Mouse (Mus musculus) brown adipose tissue, adult 24 weeks (tissue): ENCODE data around the gene Srsf2. TPM values are rescaled to one million over a fixed set of nuclear protein-coding genes. Genes with fewer than 3 reads are reported as not detected.
"Not testable (repeated sequence)": the region's sequence is repeated elsewhere in the genome, so short reads cannot be mapped to it uniquely, and the experiment has no call there.

Experiments used
- H3K27ac ChIP-seq: fragments of 200-500 bp; replicated peaks from 2 replicates; pipeline ENCODE4 v1.5.1; 2012; ENCODE audit warnings: low read depth, mild to moderate bottlenecking, low read length
- H3K4me1 ChIP-seq: fragments of 200-500 bp; 2 replicates; pipeline ENCODE4 v1.6.1; 2012; ENCODE audit warnings: low read length, mixed read lengths; ENCODE audit not compliant: control insufficient read depth, insufficient read depth, insufficient read length
- H3K4me3 ChIP-seq: fragments of 200-500 bp; 2 replicates; pipeline ENCODE4 v1.5.1; 2012; ENCODE audit warnings: low read depth, mild to moderate bottlenecking, low read length, moderate library complexity; ENCODE audit not compliant: insufficient read depth
- polyA plus RNA-seq: library from polyadenylated mRNA; stranded (reverse); fragments of >200 nt; gene quantifications from 2 replicates; pipeline ENCODE4 v1.2.4, GENCODE M21; 2012; ENCODE audit not compliant: missing spikeins, insufficient read depth, insufficient read length

Srsf2 gene
- polyA plus RNA-seq, 1 experiment: 98.3 TPM

DNA sequence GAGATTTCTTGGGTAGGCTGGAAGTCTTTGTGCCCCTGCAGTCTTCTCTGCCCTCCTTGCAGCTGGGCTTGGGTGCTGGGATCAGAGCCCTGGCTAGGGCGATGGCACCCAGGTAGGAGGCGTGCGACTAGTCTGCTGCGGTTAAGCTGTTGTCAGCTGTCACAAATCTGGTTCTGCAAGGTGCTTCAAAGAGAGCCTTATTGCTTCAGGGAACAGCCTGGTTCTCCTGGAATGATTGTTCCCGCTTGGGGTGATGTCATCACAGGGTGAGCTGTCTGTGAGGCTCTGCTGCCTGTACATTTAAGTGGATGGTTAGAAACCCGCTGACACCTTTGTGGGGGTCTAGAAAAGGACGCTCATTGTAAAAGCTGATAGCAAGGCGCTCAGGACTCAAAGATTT, 16.3 kb upstream of the Srsf2 start:
- no peak overlapping the region for H3K4me3 ChIP-seq
- H3K27ac ChIP-seq: peak overlapping the region; percentile 42

GRCm38 (mm10) chr11:116868129-116868528, 15.2 kb upstream of the Srsf2 start:
- Histone ChIP-seq H3K4me3 (no peak overlapping the region), H3K4me1 (peaks cover 2% of the 10 kb centered on the region; the same call in 1 of the 2 replicates), H3K27ac (peak overlapping the region; percentile 31; the same call in 1 of the 2 replicates)

More for the DNA sequence above, 16.3 kb upstream of the Srsf2 start:
- H3K4me1 ChIP-seq: peaks cover 2% of the 10 kb centered on the region; the same call in 1 of the 2 replicates

DNA sequence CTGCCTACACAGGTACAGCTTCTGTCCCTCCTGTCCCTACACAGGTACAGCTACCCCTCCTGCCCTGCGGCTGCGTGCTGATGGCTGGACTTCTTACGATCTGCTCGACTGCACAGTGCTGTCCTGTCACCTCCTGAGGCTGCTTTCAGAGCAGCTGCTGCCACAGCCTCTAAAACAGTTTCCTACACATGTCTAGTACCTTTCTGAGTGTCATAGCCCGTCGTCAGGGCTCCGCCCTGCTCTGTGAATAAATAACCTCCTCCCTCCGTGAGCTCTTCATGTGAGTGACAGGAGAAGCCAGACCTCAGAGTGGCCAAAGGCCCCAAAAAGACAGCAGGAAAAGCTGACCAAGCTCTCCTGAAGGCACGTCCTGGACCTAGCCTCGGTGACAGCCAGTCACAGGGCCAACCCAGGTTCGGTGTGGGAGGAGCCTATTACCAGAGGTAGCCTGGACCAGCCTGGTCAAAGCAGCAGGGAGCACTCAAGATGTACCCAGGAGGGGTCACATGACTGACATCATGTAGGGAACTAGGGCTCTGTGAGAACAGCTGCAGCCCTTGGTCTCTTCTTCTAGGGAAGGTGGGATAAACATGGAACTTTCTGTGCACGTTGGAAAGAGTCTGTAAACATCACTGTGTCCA, 13.2 kb upstream of the Srsf2 start:
- Histone ChIP-seq H3K4me3 (no peak overlapping the region), H3K27ac (no peak overlapping the region), H3K4me1 (peaks cover 2% of the 10 kb centered on the region; the same call in 1 of the 2 replicates)

- H3K27ac ChIP-seq: peak overlapping the region; percentile 46
- H3K4me3 ChIP-seq: no peak overlapping the region
- H3K4me1 ChIP-seq: peaks cover 2% of the 10 kb centered on the region; the same call in 1 of the 2 replicates
Measured at GRCm38 (mm10) chr11:116864444-116864843, 11.6 kb upstream of the Srsf2 start.

- no peaks in the 10 kb centered on the region; the same call in 1 of the 2 replicates for H3K4me1 ChIP-seq
- no peak overlapping the region for H3K4me3 ChIP-seq
- H3K27ac ChIP-seq: no peak overlapping the region
Measured at GRCm38 (mm10) chr11:116857183-116857850, 4.4 kb upstream of the Srsf2 start.

DNA sequence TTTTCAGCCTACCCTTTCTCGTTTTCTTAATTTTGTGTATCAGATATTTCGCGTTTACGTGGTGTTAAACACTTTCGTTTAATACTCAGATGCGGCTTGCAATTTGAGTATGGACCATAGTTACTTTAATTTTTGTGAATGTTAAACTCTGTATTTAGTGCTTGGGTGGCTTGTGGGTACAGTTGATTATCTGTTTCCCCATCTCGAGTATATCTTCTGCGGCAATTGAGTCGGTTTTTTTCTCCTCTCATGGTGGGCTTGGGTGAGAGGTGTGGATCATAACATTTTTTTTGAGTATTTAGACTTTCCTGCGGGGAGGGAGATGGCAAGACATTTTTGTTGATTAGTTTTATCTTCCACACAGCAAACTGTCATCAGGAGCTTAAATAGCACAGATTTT, 1.4 kb upstream of the Srsf2 start:
- Histone ChIP-seq H3K27ac (peak overlapping the region; percentile 64; the same call in 1 of the 2 replicates), H3K4me1 (no peaks in the 10 kb centered on the region; the same call in 1 of the 2 replicates), H3K4me3 (peak overlapping the region; percentile 83)

- peak overlapping the region; percentile 95 for H3K27ac ChIP-seq
- no peaks in the 10 kb centered on the region; the same call in 1 of the 2 replicates for H3K4me1 ChIP-seq
- peak overlapping the region; percentile 84 for H3K4me3 ChIP-seq
Measured at GRCm38 (mm10) chr11:116853512-116853928, 626 bp upstream of the Srsf2 start.

DNA sequence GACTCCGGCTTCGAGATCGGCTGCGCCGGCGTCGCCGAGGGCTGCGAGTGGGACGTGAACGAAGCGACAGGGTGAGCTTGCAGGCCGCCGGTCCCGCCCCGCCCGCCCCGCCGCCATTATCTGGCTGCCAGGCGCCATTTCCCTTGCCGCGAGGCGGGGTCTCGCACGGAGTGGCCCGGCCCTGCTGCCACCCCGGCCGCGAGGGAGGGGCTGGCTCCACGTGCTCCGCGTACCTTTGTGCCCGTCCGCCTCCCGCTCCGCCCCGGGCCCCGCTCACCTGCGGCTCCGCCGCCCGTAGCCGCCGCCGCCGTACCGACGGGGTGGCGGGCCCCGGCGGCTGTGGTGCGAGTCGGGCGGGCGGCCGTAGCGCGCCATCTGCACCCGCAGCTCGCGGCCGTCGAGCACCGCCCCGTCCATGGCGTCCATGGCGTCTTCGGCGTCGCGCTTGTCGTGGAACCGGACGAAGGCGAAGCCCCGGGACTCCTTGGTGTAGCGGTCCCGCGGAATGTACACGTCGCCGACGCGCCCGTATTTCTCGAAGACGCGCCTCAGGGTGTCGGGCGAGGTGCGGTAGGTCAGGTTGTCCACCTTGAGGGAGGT, 503 bp downstream of the Srsf2 start, which contains the start of gene Mfsd11:
TSS of gene Mfsd11 (plus strand) at position 150 of the 600 bp plus-strand sequence.
- Histone ChIP-seq H3K4me3 (peak within 1 kb of the TSS; percentile 84), H3K4me1 (no peaks in the 10 kb centered on the region; the same call in 1 of the 2 replicates), H3K27ac (peak within 1 kb of the TSS; percentile 95)

DNA sequence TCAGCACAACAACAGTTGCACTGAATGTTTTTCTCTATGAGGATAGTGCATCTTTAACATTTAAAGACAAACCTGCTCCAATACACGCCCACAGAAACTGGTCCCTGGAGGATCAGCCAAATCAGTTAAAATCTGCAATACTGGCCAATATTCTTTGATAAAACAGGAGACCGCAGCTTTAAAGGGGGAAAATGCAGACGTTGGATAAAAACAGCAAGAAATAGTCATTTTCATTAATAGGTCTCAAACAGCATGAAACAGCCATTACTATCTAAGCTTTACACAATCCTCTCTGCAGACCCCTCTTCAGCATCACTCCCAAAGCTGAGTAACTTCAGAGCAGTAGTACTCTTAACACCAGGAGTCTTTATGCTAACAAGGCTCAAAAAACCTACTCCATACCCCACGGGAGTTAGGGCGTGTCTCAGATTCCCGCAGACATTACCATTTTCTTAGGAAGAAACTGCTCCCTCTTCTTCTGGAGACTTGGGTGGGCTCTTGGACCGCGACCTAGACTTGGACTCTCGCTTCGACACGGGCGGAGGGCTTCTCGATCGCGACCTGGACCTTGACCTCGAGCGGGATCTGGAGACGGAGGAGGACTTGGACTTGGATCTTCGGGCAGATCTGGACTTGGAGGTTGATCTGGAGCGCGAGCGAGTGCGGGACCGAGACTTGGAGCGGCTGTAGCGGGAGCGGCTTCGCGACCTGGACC, 1.2 kb downstream of the Srsf2 start:
- Histone ChIP-seq H3K27ac (peak overlapping the region; percentile 89), H3K4me1 (no peaks in the 10 kb centered on the region; the same call in 1 of the 2 replicates), H3K4me3 (peak overlapping the region; percentile 79)

DNA sequence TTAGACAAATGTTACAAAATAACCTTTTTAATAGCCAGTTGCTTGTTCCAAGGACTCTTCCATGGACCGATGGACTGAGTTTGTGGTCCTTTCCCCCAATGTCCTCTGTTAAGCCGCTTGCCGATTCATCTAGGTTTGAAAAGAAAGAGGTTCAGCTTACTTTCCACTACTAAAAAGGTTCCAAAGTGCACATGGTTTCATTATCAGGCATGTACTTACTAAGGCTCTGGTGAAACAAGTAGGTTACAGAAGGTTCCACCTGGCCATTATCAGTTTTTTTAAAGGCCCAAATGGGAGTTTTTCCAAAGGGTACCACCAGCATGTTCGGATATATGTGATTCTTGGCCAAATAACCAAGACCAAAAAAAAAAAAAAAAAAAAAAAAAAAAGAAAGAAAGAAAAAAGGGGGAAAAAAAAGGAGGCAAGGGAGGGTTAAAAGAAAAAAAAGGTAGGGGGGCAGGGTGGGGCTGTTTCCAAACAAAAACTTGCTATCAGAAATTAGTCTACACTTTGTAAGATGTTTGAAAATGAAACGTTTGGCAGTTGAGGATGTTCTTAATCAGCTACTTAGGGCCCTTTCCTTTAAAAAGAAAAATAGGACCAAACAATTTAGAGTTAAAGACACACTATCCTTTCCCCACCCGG, 1.9 kb downstream of the Srsf2 start:
- no peaks in the 10 kb centered on the region; the same call in 1 of the 2 replicates for H3K4me1 ChIP-seq
- H3K4me3 ChIP-seq: peak overlapping the region; percentile 79
- no peak overlapping the region for H3K27ac ChIP-seq

DNA sequence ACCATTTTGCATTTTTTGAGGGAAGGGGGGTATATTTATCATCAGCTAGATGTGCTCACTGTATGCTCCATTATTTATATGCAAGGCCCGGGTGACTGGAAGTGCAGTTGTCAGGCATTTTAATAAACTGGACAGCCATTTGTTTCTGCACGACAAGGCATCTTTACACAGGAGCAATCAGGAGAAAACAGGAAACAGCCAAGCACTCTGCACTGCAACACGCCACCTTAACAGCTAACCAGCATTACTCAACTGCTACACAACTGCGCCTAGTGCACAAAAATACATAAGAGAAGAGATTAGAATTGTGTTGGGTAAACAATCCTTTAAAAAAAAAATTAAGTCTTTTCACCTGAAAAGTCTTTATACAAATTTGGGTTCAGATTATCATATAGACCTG, 2.8 kb downstream of the Srsf2 start:
- H3K4me1 ChIP-seq: no peaks in the 10 kb centered on the region; the same call in 1 of the 2 replicates
- no peak overlapping the region for H3K27ac ChIP-seq
- no peak overlapping the region for H3K4me3 ChIP-seq

GRCm38 (mm10) chr11:116849587-116849986, 3.3 kb downstream of the Srsf2 start:
- no peak overlapping the region for H3K4me3 ChIP-seq
- no peaks in the 10 kb centered on the region for H3K4me1 ChIP-seq
- H3K27ac ChIP-seq: no peak overlapping the region

GRCm38 (mm10) chr11:116848877-116849178, 4.1 kb downstream of the Srsf2 start:
- not testable (repeated sequence) for H3K27ac ChIP-seq, H3K4me1 ChIP-seq, H3K4me3 ChIP-seq

DNA sequence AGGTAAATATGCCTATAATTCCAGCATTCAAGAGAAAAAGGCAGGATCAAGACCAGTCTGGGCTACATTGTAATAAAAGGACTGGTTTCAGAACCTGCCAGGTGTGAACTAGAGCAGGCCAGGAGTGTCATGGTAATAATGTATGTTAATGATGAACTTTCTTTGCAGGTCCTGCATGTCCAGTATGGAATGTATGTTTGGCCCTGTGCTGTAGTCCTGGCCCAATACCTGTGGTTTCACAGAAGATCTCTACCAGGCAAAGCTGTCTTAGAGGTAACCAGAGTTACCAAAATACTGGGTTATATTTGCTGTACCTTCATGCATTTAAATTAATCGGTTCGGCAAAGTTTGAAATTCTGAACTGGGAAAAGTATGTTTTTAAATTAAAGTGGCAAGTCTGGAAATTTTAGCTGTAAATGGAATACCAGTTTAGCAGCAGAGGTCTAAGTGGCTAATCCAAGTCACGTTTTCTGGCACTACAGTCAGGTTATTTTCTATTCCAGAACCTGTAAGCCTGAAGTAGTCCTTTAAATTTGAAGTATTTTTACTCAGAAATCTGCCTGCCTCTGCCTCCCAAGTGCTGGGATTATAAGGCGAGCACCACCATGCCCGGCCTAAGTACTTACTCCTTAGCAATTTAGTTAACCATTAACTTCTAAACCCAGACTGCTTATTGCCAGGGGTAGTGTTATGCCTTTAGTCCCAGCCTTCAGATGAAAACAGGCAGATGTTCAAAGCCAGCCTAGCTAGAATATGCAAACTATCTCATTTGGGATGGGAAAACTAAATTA, 4.6 kb downstream of the Srsf2 start:
- no peaks in the 10 kb centered on the region for H3K4me1 ChIP-seq
- no peak overlapping the region for H3K4me3 ChIP-seq
- no peak overlapping the region for H3K27ac ChIP-seq
